Mouse (Mus musculus): ENCODE data around the gene Atg4b. TPM values are rescaled to one million over a fixed set of nuclear protein-coding genes. Genes with fewer than 3 reads are reported as not detected.

Gene Atg4b
- polyA plus RNA-seq, 1 experiment from 2014 or later, result 91.7 TPM

DNA sequence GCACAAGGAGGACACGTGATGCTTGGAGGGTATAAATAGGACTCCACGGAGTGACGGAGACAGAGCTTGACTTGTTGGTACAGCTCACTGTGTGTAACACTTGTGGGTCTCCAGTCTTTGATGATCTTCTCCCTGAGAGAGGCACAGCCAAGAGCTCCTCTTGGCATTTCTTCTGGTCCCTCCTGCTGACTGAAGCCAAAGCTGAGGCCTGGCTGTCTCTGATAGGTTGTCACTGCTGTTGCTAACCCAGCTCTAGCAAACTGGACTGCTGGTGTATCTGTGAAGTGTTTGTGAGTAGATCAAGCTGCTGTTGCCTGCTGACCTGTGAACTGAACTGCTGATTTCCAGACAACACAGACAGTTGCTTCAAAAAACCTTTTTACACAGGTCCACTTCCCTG is 18.6 kb downstream of the Atg4b start:
- no peak for DNase-seq (ENCODE audit: low spot score)
- Histone ChIP-seq H3K9me3 (ENCODE audit: control insufficient read depth, low read length) (no peaks in the 10 kb centered on the region), H3K4me1 (replicated peaks; ENCODE audit: control insufficient read depth, insufficient read depth, low read length) (no peaks in the 10 kb centered on the region), H3K27me3 (ENCODE audit: control insufficient read depth, insufficient read depth, low read length) (no peaks in the 10 kb centered on the region), H3K27ac (no peak overlapping the region), H3K36me3 (replicated peaks; ENCODE audit: control insufficient read depth, insufficient read depth) (peaks cover 30% of the 10 kb centered on the region), H3K4me3 (replicated peaks; ENCODE audit: low read length) (no peak overlapping the region), H3K4me2 (replicated peaks) (no peak overlapping the region), H3K9ac (no peak overlapping the region)
- ATAC-seq (ENCODE audit: low FRiP score), result no peak
- WGBS, result 96% methylated on average over 3 of the region's 3 CpGs

DNA sequence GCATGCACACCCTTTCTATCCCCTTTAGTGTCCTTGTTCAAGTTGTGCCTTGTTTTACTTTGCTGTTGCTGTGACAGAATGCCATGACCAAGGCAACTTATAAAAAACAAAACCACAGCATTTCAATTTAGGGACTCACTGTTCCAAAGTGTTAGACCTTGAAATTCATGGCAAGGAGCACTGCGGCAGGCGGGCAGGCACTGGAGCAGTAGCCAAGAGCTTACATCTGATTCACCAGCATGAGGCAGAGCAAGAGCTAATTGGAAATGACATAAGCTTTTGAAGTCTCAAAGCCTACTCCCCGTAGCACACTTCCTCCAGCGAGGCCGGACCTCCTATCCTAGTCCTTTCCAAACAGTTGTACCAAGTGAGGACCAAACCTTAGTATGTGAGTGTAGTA is 25.4 kb downstream of the Atg4b start:
- 95% methylated on average over 5 of the region's 5 CpGs for WGBS
- Histone ChIP-seq H3K4me3 (replicated peaks; ENCODE audit: low read length) (no peak overlapping the region), H3K9me3 (ENCODE audit: control insufficient read depth, low read length) (no peaks in the 10 kb centered on the region), H3K36me3 (replicated peaks; ENCODE audit: control insufficient read depth, insufficient read depth) (peaks cover 76% of the 10 kb centered on the region), H3K27ac (no peak overlapping the region), H3K4me1 (replicated peaks; ENCODE audit: control insufficient read depth, insufficient read depth, low read length) (no peaks in the 10 kb centered on the region), H3K4me2 (replicated peaks) (no peak overlapping the region), H3K9ac (no peak overlapping the region), H3K27me3 (ENCODE audit: control insufficient read depth, insufficient read depth, low read length) (no peaks in the 10 kb centered on the region)
- DNase-seq (ENCODE audit: low spot score) (no peak), ATAC-seq (ENCODE audit: low FRiP score) (no peak)

DNA sequence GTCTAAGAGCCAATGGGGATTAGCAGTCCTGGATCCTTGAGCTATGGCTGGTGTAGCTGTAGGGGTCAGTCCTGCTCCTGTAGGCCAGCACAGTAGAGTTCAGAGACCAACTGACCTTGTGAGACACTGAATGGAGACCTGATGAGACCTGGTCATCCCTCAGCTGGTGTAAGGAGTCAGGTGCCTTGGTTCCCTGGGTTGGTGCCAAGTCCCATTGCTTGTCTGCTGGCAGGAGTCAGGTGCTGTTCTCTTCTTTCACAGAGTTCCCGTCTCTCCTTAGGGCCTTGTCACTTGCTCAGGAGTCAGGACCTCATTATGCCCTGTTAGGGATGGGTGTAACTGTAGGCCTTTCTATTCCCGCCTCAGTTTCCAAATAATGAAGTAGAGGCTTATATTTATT is 35.6 kb downstream of the Atg4b start:
- no peak overlapping the region for H3K27ac ChIP-seq
- H3K4me3 ChIP-seq (replicated peaks; ENCODE audit: low read length), result no peak overlapping the region
- H3K4me1 ChIP-seq (replicated peaks; ENCODE audit: control insufficient read depth, insufficient read depth, low read length), result no peaks in the 10 kb centered on the region
- ATAC-seq (ENCODE audit: low FRiP score) (no peak), DNase-seq (ENCODE audit: low spot score) (no peak)
- no peak overlapping the region for H3K9ac ChIP-seq
- no peak overlapping the region for H3K4me2 ChIP-seq (replicated peaks)
- H3K27me3 ChIP-seq (ENCODE audit: control insufficient read depth, insufficient read depth, low read length), result no peaks in the 10 kb centered on the region
- peaks cover 95% of the 10 kb centered on the region for H3K36me3 ChIP-seq (replicated peaks; ENCODE audit: control insufficient read depth, insufficient read depth)
- no peaks in the 10 kb centered on the region for H3K9me3 ChIP-seq (ENCODE audit: control insufficient read depth, low read length)
- 95% methylated on average over 2 of the region's 2 CpGs for WGBS

DNA sequence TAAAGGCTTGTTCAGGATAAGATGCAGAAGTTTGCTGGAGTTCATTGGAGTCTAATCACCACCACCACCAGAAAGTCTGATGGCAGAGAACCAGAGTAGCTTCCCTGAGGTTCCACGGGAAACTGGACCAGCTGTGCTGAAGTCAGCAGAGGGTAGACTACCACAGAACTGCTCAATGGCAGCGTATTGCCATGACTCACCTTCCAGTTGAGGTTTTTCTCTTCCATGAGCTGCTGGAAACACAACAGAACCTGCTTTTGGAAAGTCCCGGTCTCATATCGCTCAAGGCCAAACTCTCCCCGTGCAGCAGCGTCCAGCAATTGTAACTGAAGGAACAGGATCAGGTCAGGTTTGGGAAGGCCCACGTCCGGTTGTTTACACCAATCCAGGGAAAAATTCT is 43.2 kb downstream of the Atg4b start:
- DNase-seq (ENCODE audit: low spot score), result no peak
- Histone ChIP-seq H3K9me3 (ENCODE audit: control insufficient read depth, low read length) (no peaks in the 10 kb centered on the region), H3K4me1 (replicated peaks; ENCODE audit: control insufficient read depth, insufficient read depth, low read length) (no peaks in the 10 kb centered on the region), H3K4me3 (replicated peaks; ENCODE audit: low read length) (no peak overlapping the region), H3K36me3 (replicated peaks; ENCODE audit: control insufficient read depth, insufficient read depth) (peaks cover 82% of the 10 kb centered on the region), H3K4me2 (replicated peaks) (no peak overlapping the region), H3K9ac (no peak overlapping the region), H3K27ac (no peak overlapping the region), H3K27me3 (ENCODE audit: control insufficient read depth, insufficient read depth, low read length) (no peaks in the 10 kb centered on the region)
- no peak for ATAC-seq (ENCODE audit: low FRiP score)
- WGBS, result 95% methylated on average over 8 of the region's 8 CpGs

DNA sequence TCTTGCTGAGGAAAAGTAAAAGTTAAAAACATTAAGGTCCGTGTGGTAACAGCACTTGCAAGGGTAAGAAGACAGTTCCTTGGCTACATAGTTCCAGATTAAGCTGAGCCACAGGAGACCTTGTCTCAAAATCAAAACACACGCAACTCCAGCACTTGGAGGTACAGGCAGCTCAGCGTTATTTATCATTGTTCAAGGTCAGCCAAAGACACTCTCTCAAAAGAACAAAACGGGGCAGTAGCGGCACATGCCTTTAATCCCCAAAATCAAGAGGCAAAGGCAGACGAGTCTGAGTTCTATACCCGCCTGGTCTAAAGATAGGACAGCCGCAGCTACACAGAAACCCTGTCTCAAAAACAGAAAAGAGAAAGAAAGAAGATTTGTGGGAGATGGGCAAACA is 44.6 kb downstream of the Atg4b start:
- Histone ChIP-seq H3K4me1 (replicated peaks; ENCODE audit: control insufficient read depth, insufficient read depth, low read length) (peaks cover under 1% of the 10 kb centered on the region; the same call in 1 of the 2 replicates), H3K27me3 (ENCODE audit: control insufficient read depth, insufficient read depth, low read length) (no peaks in the 10 kb centered on the region), H3K9me3 (ENCODE audit: control insufficient read depth, low read length) (no peaks in the 10 kb centered on the region), H3K9ac (no peak overlapping the region), H3K27ac (no peak overlapping the region), H3K36me3 (replicated peaks; ENCODE audit: control insufficient read depth, insufficient read depth) (peaks cover 80% of the 10 kb centered on the region), H3K4me3 (replicated peaks; ENCODE audit: low read length) (no peak overlapping the region), H3K4me2 (replicated peaks) (no peak overlapping the region)
- no peak for DNase-seq (ENCODE audit: low spot score)
- ATAC-seq (ENCODE audit: low FRiP score), result no peak
- WGBS, result 88% methylated on average over 8 of the region's 8 CpGs

DNA sequence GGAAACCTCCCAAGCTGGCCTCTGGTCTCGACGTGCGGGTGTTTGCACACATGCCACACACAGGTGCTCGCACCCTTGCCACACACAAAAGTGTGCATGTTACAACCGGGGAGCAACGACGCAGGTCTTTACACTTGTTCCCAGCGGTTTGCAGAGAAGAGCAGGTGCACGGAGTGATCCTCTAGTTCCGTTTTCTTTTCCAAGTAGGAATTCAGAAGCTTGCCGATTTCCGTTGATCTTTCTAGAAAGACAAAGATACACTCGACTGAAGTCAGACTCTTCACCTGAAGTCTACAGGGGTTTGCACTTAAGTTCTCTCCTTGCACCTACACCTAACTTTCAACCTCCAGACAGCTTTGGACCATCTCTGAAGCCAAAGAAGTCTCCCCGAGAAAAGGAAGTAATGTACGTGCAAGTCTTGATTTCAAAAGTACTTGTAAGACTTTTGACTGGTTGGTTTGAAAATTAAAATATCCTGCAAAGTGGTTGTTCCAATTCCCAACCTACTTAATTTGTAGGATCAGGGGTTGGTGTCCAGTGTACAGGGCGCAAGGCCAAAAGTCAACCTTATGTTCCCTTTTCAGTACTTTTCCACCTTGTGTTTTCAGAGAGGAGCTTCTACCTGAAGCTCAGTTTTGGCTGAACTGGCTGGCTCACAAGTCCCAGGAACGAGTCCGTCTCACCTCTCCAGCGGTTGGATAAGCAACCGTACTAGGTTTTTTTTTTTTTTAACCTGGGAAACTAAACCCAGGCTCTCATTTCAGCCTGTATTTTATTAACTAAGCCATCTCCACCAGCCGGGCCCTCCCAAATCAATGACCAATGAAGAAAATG is 49.6 kb downstream of the Atg4b start:
- peak overlapping the region; percentile 90 for H3K4me2 ChIP-seq (replicated peaks)
- peak overlapping the region; percentile 78; the same call in 1 of the 2 replicates for H3K27ac ChIP-seq
- ATAC-seq (ENCODE audit: low FRiP score) (no peak), DNase-seq (ENCODE audit: low spot score) (no peak)
- peaks cover 18% of the 10 kb centered on the region for H3K4me1 ChIP-seq (replicated peaks; ENCODE audit: control insufficient read depth, insufficient read depth, low read length)
- peaks cover 39% of the 10 kb centered on the region for H3K36me3 ChIP-seq (replicated peaks; ENCODE audit: control insufficient read depth, insufficient read depth)
- 78% methylated on average over 21 of the region's 21 CpGs for WGBS
- no peaks in the 10 kb centered on the region for H3K27me3 ChIP-seq (ENCODE audit: control insufficient read depth, insufficient read depth, low read length)
- H3K9me3 ChIP-seq (ENCODE audit: control insufficient read depth, low read length), result no peaks in the 10 kb centered on the region
- peak overlapping the region; percentile 74 for H3K9ac ChIP-seq
- H3K4me3 ChIP-seq (replicated peaks; ENCODE audit: low read length), result peak overlapping the region; percentile 73

DNA sequence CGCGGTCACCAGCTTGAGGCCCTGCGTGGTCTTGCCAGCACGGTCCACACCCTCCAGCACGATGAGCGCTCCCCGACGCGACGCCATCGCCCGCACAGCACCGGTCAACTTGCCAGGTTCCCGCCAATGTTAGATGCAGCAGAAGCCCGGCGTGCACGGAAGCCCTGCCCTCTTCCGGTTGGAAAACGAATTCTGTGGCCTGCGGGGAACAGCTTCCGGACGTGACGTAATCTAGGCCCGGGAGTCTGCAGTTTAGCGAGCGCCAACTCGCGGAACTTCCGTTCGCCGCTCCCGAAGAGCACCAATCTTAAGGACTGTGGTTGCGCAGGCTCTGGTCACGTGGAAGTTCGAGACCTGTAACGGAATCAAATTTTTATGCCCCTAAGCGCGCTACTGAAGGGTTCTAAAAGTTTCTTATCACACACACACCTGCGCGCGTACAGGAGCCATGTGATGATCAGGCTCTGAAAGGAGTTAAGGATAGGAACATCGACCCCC is 50.5 kb downstream of the Atg4b start, which contains the start of gene Dtymk:
Dtymk (minus strand) TSS at position 194 of the 498 bp plus-strand sequence.
- WGBS, result under 1% methylated on average over 42 of the region's 42 CpGs
- peak within 1 kb of the TSS; percentile 73 for H3K4me3 ChIP-seq (replicated peaks; ENCODE audit: low read length)
- H3K9ac ChIP-seq, result peak within 1 kb of the TSS; percentile 74
- peak; percentile 70 for ATAC-seq (ENCODE audit: low FRiP score)
- DNase-seq (ENCODE audit: low spot score), result peak; percentile 97
- peak within 1 kb of the TSS; percentile 90 for H3K4me2 ChIP-seq (replicated peaks)
- no peaks in the 10 kb centered on the region for H3K9me3 ChIP-seq (ENCODE audit: control insufficient read depth, low read length)
- H3K27ac ChIP-seq, result peak within 1 kb of the TSS; percentile 78
- no peaks in the 10 kb centered on the region for H3K27me3 ChIP-seq (ENCODE audit: control insufficient read depth, insufficient read depth, low read length)
- peaks cover 35% of the 10 kb centered on the region for H3K36me3 ChIP-seq (replicated peaks; ENCODE audit: control insufficient read depth, insufficient read depth)
- peaks cover 18% of the 10 kb centered on the region for H3K4me1 ChIP-seq (replicated peaks; ENCODE audit: control insufficient read depth, insufficient read depth, low read length)

DNA sequence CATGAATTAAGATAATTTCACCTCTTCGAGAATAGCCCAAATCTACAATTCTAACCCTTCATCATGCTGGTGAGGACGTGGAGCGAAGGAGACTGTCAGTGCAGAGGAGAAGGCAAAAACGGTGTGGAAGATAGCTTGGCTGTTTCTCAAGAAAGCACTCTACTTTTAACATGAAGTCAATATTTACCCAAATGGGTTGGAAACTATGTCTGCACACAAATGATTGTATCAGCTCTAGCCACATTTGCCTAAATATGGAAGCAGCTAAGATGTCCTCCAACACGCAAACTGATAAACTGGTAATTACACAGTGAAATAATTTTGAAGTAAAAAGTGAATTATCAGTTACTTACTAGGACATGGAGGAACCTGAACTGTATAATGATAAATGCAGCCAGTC is 51.5 kb downstream of the Atg4b start:
- H3K36me3 ChIP-seq (replicated peaks; ENCODE audit: control insufficient read depth, insufficient read depth), result peaks cover 38% of the 10 kb centered on the region
- 89% methylated on average over 5 of the region's 5 CpGs for WGBS
- no peak for ATAC-seq (ENCODE audit: low FRiP score)
- H3K4me3 ChIP-seq (replicated peaks; ENCODE audit: low read length), result peak overlapping the region; percentile 50; the same call in 1 of the 2 replicates
- H3K9me3 ChIP-seq (ENCODE audit: control insufficient read depth, low read length), result no peaks in the 10 kb centered on the region
- H3K4me1 ChIP-seq (replicated peaks; ENCODE audit: control insufficient read depth, insufficient read depth, low read length), result peaks cover 18% of the 10 kb centered on the region
- H3K9ac ChIP-seq, result 0 out of 2 replicates have a peak overlapping the region, but pooled peaks have one; percentile 66
- no peaks in the 10 kb centered on the region for H3K27me3 ChIP-seq (ENCODE audit: control insufficient read depth, insufficient read depth, low read length)
- no peak for DNase-seq (ENCODE audit: low spot score)
- H3K4me2 ChIP-seq (replicated peaks), result peak overlapping the region; percentile 90
- H3K27ac ChIP-seq, result peak overlapping the region; percentile 91; the same call in 1 of the 2 replicates

DNA sequence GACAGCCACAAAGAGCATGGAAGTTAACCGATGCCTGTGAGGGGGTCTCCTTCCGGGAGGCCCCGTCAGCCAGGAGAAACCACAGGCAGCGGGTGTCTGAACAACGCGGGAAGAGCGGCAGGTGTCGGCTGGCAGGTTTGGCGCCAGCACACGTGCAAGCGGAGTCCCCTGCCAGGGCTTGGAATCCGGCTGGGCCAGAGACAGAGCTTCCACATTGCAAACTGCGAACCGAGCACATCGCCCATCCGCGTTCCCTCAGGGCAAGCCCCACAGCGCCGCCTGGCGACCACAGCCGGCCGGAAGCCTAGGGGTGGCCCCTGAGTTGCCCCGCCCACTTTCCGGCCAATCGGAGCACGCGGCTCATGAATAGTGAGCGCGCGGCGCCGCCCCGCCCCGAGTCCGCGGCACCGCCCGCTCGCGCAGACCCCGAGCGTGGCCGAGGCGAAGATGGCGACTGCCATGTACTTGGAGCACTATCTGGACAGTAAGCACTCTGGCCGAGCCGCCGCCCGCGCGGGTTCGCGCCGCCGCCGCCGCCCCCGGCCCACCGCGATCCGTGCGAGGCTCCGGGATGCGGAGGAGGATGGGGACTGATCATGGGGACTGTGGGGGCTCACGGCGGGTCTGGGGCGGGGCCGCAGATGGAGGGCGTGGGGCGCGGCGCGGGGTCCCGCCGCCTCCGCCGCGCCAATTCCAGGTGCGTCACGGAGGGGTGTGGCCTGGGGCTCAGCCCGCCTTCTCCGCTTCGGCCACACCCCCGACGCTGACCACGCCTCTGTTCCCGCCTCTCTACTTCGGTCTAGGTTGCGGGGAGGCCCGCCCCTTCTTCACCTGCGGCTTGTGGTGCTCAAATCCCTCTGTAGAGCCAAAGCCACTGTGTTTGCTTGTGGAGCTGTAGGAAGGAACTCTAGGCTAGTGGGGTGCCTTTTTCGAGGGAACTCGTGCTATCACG is 52.5 kb downstream of the Atg4b start, which contains the start of gene Ing5:
Ing5 (plus strand) TSS at position 410 of the 952 bp plus-strand sequence.
- ATAC-seq (ENCODE audit: low FRiP score) (peak; percentile 93), DNase-seq (ENCODE audit: low spot score) (peak; percentile 98)
- Histone ChIP-seq H3K4me2 (replicated peaks) (peak within 1 kb of the TSS; percentile 90), H3K36me3 (replicated peaks; ENCODE audit: control insufficient read depth, insufficient read depth) (peaks cover 38% of the 10 kb centered on the region), H3K4me3 (replicated peaks; ENCODE audit: low read length) (peak within 1 kb of the TSS; percentile 50), H3K9me3 (ENCODE audit: control insufficient read depth, low read length) (no peaks in the 10 kb centered on the region), H3K27me3 (ENCODE audit: control insufficient read depth, insufficient read depth, low read length) (no peaks in the 10 kb centered on the region), H3K27ac (peak within 1 kb of the TSS; percentile 91), H3K9ac (peak within 1 kb of the TSS; percentile 66), H3K4me1 (replicated peaks; ENCODE audit: control insufficient read depth, insufficient read depth, low read length) (peaks cover 18% of the 10 kb centered on the region)
- WGBS, result under 1% methylated on average over 79 of the region's 94 CpGs

Measured in hindbrain, embryonic 14.5 days (tissue).